Mouse (Mus musculus): ENCODE results near the gene Csnk1g1.

GRCm38 (mm10) chr9:65903419-65903818 lies 5.3 kb upstream of the Csnk1g1 start:
- TF ChIP-seq POLR2A (IDR thresholded peaks at IDR 0.05; ENCODE audit: control insufficient read depth, low read depth, low read length) (no peak), CTCF (IDR thresholded peaks at IDR 0.05; ENCODE audit: control insufficient read depth, insufficient read depth, insufficient replicate concordance, low read depth, low read length) (no peak)
